Mouse (Mus musculus): Measurements from ENCODE around the gene Tmem243. TPM values are rescaled to one million over a fixed set of nuclear protein-coding genes. Genes with fewer than 3 reads are reported as not detected.

The Tmem243 gene
- total RNA-seq (2014; rRNA removed) (3.5 and 5.5 TPM in 2 replicates), polyA plus RNA-seq (2015; fragmentation: Nextera tagmentation; extraction: Ambion mirVana) (10.7 and 12.0 TPM in 2 replicates)

GRCm38 (mm10) chr5:9100207-9100848, at the start of gene Tmem243:
Tmem243 (plus strand) TSS chr5:9100668.
- WGBS, result 1% methylated on average over 58 of the region's 59 CpGs
- peak within 1 kb of the TSS; percentile 78 for H3K4me2 ChIP-seq (ENCODE audit: low read depth)
- no peaks in the 10 kb centered on the region for H3K27me3 ChIP-seq (ENCODE audit: insufficient read depth, low read length)
- no peaks in the 10 kb centered on the region for H3K4me1 ChIP-seq (ENCODE audit: insufficient read depth)
- ATAC-seq (peak; percentile 98), DNase-seq (peak; percentile 83)
- H3K4me3 ChIP-seq (ENCODE audit: low read depth, low read length), result peak within 1 kb of the TSS; percentile 88
- peak within 1 kb of the TSS; percentile 59 for H3K9ac ChIP-seq
- H3K27ac ChIP-seq (ENCODE audit: low read depth, low read length), result peak within 1 kb of the TSS; percentile 35; the same call in 1 of the 2 replicates
- no peaks in the 10 kb centered on the region for H3K36me3 ChIP-seq (ENCODE audit: insufficient read depth)
- peaks cover 6% of the 10 kb centered on the region; the same call in 1 of the 2 replicates for H3K9me3 ChIP-seq (ENCODE audit: low read length)
- TF ChIP-seq CTCF (IDR thresholded peaks at IDR 0.05; ENCODE audit: low read depth), result no peak

DNA sequence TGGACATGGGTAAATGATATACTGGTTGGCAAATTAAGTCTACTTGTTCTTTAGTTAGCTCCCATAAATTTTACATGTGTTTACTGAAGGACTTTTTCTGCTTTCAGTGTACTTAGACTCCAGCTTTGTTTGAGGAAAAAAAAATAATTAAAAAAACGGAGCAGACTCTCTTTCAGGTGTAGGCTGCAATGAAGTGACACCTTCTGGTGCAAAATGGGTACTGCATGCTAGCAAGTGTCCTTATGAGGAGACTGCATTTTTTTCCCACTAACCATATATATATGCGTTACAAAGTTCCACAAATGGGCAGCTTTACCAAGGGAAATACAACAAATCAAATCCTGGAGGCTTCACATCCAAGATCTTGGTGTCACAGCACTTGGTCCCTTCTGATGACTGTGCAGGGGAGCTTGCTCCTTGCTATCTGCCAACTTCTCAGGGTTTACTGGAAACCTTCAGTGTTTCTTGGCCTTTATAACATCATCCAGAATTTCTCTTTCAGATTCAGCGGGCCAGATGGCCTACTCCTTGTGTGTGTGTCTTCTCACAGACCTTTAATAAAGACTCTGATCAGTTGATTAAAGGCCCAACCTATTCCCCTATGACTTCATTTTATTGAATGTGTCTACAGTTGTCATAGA, 44.3 kb upstream of the Tmem243 start:
- H3K9me3 ChIP-seq (ENCODE audit: low read length), result no peaks in the 10 kb centered on the region
- no peak overlapping the region for H3K4me2 ChIP-seq (ENCODE audit: low read depth)
- peak; percentile 85 for TF ChIP-seq CTCF (IDR thresholded peaks at IDR 0.05; ENCODE audit: low read depth)
- WGBS, result 29% methylated on average over 3 of the region's 3 CpGs
- H3K4me1 ChIP-seq (ENCODE audit: insufficient read depth), result no peaks in the 10 kb centered on the region
- DNase-seq (peak; percentile 81), ATAC-seq (peak; percentile 78)
- no peak overlapping the region for H3K9ac ChIP-seq
- H3K27me3 ChIP-seq (ENCODE audit: insufficient read depth, low read length), result no peaks in the 10 kb centered on the region
- H3K36me3 ChIP-seq (ENCODE audit: insufficient read depth), result no peaks in the 10 kb centered on the region
- H3K4me3 ChIP-seq (ENCODE audit: low read depth, low read length), result no peak overlapping the region
- no peak overlapping the region for H3K27ac ChIP-seq (ENCODE audit: low read depth, low read length)

DNA sequence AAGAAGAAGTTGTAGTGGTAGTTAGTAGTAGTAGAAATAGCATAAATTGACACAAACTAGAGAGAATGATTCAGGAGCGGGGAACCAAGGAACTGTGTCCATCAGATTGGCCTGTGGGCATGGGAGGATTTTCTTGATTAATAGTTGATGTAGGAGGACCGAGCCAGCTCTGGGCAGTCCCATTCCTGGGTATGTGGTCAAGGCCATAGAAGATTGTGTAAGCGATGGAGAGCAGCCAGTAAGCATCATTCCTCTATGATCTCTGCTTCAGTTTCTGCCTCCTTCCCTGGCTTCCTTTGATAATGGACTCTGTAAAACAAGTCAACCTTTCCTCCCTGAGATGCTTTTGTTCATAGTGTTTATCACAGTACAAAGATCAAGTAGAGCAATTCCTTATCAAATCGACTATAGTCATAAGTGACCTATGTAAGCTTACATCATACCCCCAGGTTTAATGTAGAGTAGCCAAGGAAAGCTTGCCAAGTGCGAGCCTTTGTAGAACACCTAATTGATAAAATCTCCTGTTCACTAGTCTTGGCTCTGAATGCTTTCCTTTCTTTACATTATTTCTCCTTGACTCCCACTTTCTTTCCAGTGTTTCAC, 43.1 kb upstream of the Tmem243 start:
- no peak overlapping the region for H3K9ac ChIP-seq
- no peaks in the 10 kb centered on the region for H3K36me3 ChIP-seq (ENCODE audit: insufficient read depth)
- 70% methylated on average over 5 of the region's 5 CpGs for WGBS
- ATAC-seq (no peak), DNase-seq (no peak)
- H3K4me2 ChIP-seq (ENCODE audit: low read depth), result no peak overlapping the region
- H3K4me3 ChIP-seq (ENCODE audit: low read depth, low read length), result no peak overlapping the region
- no peaks in the 10 kb centered on the region for H3K27me3 ChIP-seq (ENCODE audit: insufficient read depth, low read length)
- no peak for TF ChIP-seq CTCF (IDR thresholded peaks at IDR 0.05; ENCODE audit: low read depth)
- no peaks in the 10 kb centered on the region for H3K4me1 ChIP-seq (ENCODE audit: insufficient read depth)
- no peak overlapping the region for H3K27ac ChIP-seq (ENCODE audit: low read depth, low read length)
- no peaks in the 10 kb centered on the region for H3K9me3 ChIP-seq (ENCODE audit: low read length)

DNA sequence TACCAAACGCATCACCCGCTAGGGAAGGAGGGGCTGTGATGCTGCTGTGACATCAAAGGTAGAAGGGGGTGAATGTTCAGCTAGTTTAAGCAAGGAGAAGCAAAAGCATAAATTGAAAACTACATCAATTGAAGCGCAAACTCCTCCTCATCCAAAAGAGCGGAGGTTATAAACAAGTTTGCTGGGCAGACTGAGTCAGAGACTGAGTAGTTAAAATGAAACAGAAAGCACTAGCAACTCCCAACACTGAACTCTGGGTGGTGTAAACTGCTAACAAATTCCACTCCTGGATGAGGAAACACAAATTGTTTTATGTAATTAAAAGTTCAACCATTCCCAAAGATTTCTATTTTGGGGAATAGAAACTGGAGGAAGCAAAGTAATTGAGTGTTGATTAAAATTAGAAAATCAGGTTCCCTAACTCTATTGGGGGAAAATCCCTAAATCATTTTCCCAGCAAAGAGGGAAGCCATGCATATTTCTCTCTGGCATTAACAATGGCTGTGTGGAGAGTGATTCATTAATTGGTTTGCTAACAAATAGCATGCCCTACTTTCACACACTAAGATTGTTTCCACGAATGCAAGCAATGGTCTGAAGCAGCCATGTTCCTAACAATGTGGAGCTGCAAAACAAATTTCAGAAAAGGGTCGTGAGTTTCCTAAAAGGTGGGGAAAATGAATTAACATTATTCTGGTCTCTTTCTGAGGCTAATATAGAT, 41.0 kb upstream of the Tmem243 start:
- 45% methylated on average over 6 of the region's 6 CpGs for WGBS
- 0 out of 2 replicates have a peak, but pooled peaks have one; percentile 43 for ATAC-seq
- TF ChIP-seq CTCF (IDR thresholded peaks at IDR 0.05; ENCODE audit: low read depth), result peak; percentile 34

DNA sequence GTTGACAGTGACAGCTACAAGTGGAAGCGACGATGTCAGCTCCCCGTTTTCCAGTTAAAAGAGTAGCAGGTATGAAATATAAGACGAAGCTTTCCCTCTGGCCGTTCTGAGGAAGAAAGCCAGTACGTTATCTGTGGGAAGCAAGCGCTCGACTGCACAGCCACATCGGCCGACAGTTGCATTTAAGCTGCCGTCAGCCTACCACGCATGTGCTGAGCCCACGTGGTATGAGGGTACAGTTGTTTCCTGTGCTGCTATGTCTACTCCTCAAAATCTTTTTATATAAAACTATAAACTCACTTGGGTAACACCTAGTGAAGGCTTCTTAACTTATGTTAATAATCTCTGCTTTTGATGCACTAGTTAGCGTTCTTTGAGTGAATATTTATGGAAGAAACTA, 40.2 kb upstream of the Tmem243 start:
- TF ChIP-seq CTCF (IDR thresholded peaks at IDR 0.05; ENCODE audit: low read depth), result no peak
- Histone ChIP-seq H3K4me1 (ENCODE audit: insufficient read depth) (no peaks in the 10 kb centered on the region), H3K4me2 (ENCODE audit: low read depth) (no peak overlapping the region), H3K9me3 (ENCODE audit: low read length) (no peaks in the 10 kb centered on the region), H3K4me3 (ENCODE audit: low read depth, low read length) (no peak overlapping the region), H3K27ac (ENCODE audit: low read depth, low read length) (no peak overlapping the region), H3K27me3 (ENCODE audit: insufficient read depth, low read length) (no peaks in the 10 kb centered on the region), H3K9ac (no peak overlapping the region), H3K36me3 (ENCODE audit: insufficient read depth) (no peaks in the 10 kb centered on the region)
- 87% methylated on average over 14 of the region's 14 CpGs for WGBS
- no peak for DNase-seq
- no peak for ATAC-seq

More for the DNA sequence above, 41.0 kb upstream of the Tmem243 start:
- no peaks in the 10 kb centered on the region for H3K4me1 ChIP-seq (ENCODE audit: insufficient read depth)
- H3K36me3 ChIP-seq (ENCODE audit: insufficient read depth), result no peaks in the 10 kb centered on the region
- no peak overlapping the region for H3K4me3 ChIP-seq (ENCODE audit: low read depth, low read length)
- DNase-seq, result no peak
- H3K27ac ChIP-seq (ENCODE audit: low read depth, low read length), result no peak overlapping the region
- no peak overlapping the region for H3K9ac ChIP-seq
- no peak overlapping the region for H3K4me2 ChIP-seq (ENCODE audit: low read depth)
- H3K27me3 ChIP-seq (ENCODE audit: insufficient read depth, low read length), result no peaks in the 10 kb centered on the region
- no peaks in the 10 kb centered on the region for H3K9me3 ChIP-seq (ENCODE audit: low read length)

DNA sequence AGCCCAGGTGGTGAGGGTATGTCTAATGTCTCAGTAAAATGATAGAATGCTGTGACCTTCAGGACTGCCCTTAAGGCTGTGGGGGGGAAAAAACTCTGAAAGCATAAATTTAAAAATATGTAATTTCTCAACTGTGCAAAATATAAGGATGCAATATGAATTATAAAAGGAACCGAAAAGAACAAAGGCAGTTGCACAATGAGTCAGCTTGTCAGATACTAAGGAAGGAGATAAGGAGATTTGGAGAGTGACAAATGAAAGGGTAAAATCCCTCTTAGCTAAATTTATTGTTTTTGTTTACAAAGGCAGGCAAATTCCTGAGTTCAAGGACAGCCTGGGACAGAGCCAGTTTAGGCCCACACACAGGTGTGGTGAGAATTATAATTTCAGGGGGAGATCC, 36.3 kb upstream of the Tmem243 start:
- no peak for TF ChIP-seq CTCF (IDR thresholded peaks at IDR 0.05; ENCODE audit: low read depth)
- H3K4me1 ChIP-seq (ENCODE audit: insufficient read depth), result no peaks in the 10 kb centered on the region
- no peaks in the 10 kb centered on the region for H3K36me3 ChIP-seq (ENCODE audit: insufficient read depth)
- H3K4me2 ChIP-seq (ENCODE audit: low read depth), result no peak overlapping the region
- no peak overlapping the region for H3K27ac ChIP-seq (ENCODE audit: low read depth, low read length)
- H3K9me3 ChIP-seq (ENCODE audit: low read length), result no peaks in the 10 kb centered on the region
- H3K4me3 ChIP-seq (ENCODE audit: low read depth, low read length), result no peak overlapping the region
- DNase-seq (no peak), ATAC-seq (no peak)
- no peaks in the 10 kb centered on the region for H3K27me3 ChIP-seq (ENCODE audit: insufficient read depth, low read length)
- 81% methylated on average over 1 of the region's 1 CpGs for WGBS
- H3K9ac ChIP-seq, result no peak overlapping the region
